Mouse (Mus musculus): ENCODE results near the gene Mbtd1. TPM values are rescaled to one million over a fixed set of nuclear protein-coding genes. Genes with fewer than 3 reads are reported as not detected.

Gene Mbtd1
- polyA plus RNA-seq, 1 experiment from 2014 or later, result 19.3 TPM

- no peaks in the 10 kb centered on the region for H3K27me3 ChIP-seq
- no peak for ATAC-seq
- no peak for DNase-seq (ENCODE audit: low read depth, low spot score)
- ChIA-PET CTCF (interaction anchor here (0.7 to 1.2 kb wide), 3 partner anchors 13 to 100 kb away, joined by 3 read pairs; no protein-coding TSS in a partner anchor), POLR2A (no interaction called here)
- in situ Hi-C loops (cut with MboI; ENCODE audit: low pct_unique_long_range_greater_than_20kb), result no loop called here
- TF ChIP-seq CTCF (IDR thresholded peaks at IDR 0.05), result no peak
These were observed 100.6 kb downstream of the Mbtd1 start for GRCm38 (mm10) chr11:93986298-93986697.

GRCm38 (mm10) chr11:93987026-93987425, 101.4 kb downstream of the Mbtd1 start:
- ATAC-seq (no peak), DNase-seq (ENCODE audit: low read depth, low spot score) (no peak)
- no peak for TF ChIP-seq CTCF (IDR thresholded peaks at IDR 0.05)
- ChIA-PET POLR2A (no interaction called here), CTCF (interaction anchor here (0.7 to 1.2 kb wide), 3 partner anchors 14 to 31 kb away, joined by 3 read pairs; no protein-coding TSS in a partner anchor)
- H3K27me3 ChIP-seq, result no peaks in the 10 kb centered on the region
- in situ Hi-C loops (cut with MboI; ENCODE audit: low pct_unique_long_range_greater_than_20kb), result no loop called here

GRCm38 (mm10) chr11:93987625-93988327, 102.1 kb downstream of the Mbtd1 start:
- ChIA-PET POLR2A (interaction anchor here (0.6 kb wide), 1 partner anchor 10 kb away, joined by 4 read pairs; no protein-coding TSS in a partner anchor), CTCF (interaction anchor here (1.2 kb wide), 1 partner anchor 30 kb away, joined by 3 read pairs; no protein-coding TSS in a partner anchor)
- no peak for DNase-seq (ENCODE audit: low read depth, low spot score)
- H3K27me3 ChIP-seq, result no peaks in the 10 kb centered on the region
- in situ Hi-C loops (cut with MboI; ENCODE audit: low pct_unique_long_range_greater_than_20kb), result no loop called here
- ATAC-seq, result no peak
- no peak for TF ChIP-seq CTCF (IDR thresholded peaks at IDR 0.05)

- CTCF ChIA-PET, result interaction anchor here (1.2 kb wide), 1 partner anchor 29 kb away, joined by 3 read pairs; no protein-coding TSS in a partner anchor
- in situ Hi-C loops (cut with MboI; ENCODE audit: low pct_unique_long_range_greater_than_20kb), result no loop called here
- H3K27me3 ChIP-seq, result no peaks in the 10 kb centered on the region
- no peak for ATAC-seq
- no peak for TF ChIP-seq CTCF (IDR thresholded peaks at IDR 0.05)
- POLR2A ChIA-PET, result interaction anchor here (0.6 kb wide), 1 partner anchor 11 kb away, joined by 4 read pairs; no protein-coding TSS in a partner anchor
- DNase-seq (ENCODE audit: low read depth, low spot score), result no peak
These were observed 102.8 kb downstream of the Mbtd1 start for GRCm38 (mm10) chr11:93988328-93989062.

- no peak for DNase-seq (ENCODE audit: low read depth, low spot score)
- TF ChIP-seq CTCF (IDR thresholded peaks at IDR 0.05), result no peak
These were observed 108.9 kb downstream of the Mbtd1 start for GRCm38 (mm10) chr11:93994531-93994930.

GRCm38 (mm10) chr11:93995111-93995719, 109.6 kb downstream of the Mbtd1 start:
- TF ChIP-seq CTCF (IDR thresholded peaks at IDR 0.05), result no peak
- ChIA-PET CTCF (no interaction called here), POLR2A (interaction anchor here (1.1 to 1.4 kb wide), 2 partner anchors 25 to 27 kb away, joined by 3 read pairs; partner anchors contain the start of gene Nme1)
- peak; percentile 76 for ATAC-seq
- no peaks in the 10 kb centered on the region for H3K27me3 ChIP-seq
- in situ Hi-C loops (cut with MboI; ENCODE audit: low pct_unique_long_range_greater_than_20kb), result no loop called here
- DNase-seq (ENCODE audit: low read depth, low spot score), result peak; percentile 94

More at GRCm38 (mm10) chr11:93994531-93994930, 108.9 kb downstream of the Mbtd1 start:
- in situ Hi-C loops (cut with MboI; ENCODE audit: low pct_unique_long_range_greater_than_20kb), result no loop called here
- no peaks in the 10 kb centered on the region for H3K27me3 ChIP-seq
- ChIA-PET POLR2A (interaction anchor here (1.1 to 1.4 kb wide), 2 partner anchors 24 to 26 kb away, joined by 3 read pairs; partner anchors contain the start of gene Nme1), CTCF (no interaction called here)
- no peak for ATAC-seq

- ChIA-PET POLR2A (interaction anchor here (0.9 to 1.1 kb wide), 2 partner anchors 26 to 30 kb away, joined by 3 read pairs; no protein-coding TSS in a partner anchor), CTCF (no interaction called here)
- in situ Hi-C loops (cut with MboI; ENCODE audit: low pct_unique_long_range_greater_than_20kb), result no loop called here
- no peak for TF ChIP-seq CTCF (IDR thresholded peaks at IDR 0.05)
- DNase-seq (ENCODE audit: low read depth, low spot score) (peak; percentile 68), ATAC-seq (peak; percentile 73)
- no peaks in the 10 kb centered on the region for H3K27me3 ChIP-seq
These were observed 110.2 kb downstream of the Mbtd1 start, which contains the start of gene Spag9 for GRCm38 (mm10) chr11:93995720-93996305. Gene Spag9, plus strand, starts transcription at chr11:93996091.

Other genes starting within 250 kb of the Mbtd1 start
- gene Utp18, start 86 bp upstream of the Mbtd1 start, polyA plus RNA-seq (2021), result 32.8 TPM
- 404 TPM for gene Nme2, start 70.4 kb downstream of the Mbtd1 start, polyA plus RNA-seq (2021)
- 354 TPM for gene Gm20390, start 82.4 kb downstream of the Mbtd1 start, polyA plus RNA-seq (2021)
- gene Nme1, start 82.7 kb downstream of the Mbtd1 start, polyA plus RNA-seq (2021), result 58.4 TPM
- 64.7 TPM for gene Spag9, start 110.2 kb downstream of the Mbtd1 start, polyA plus RNA-seq (2021)

Data from Patski (cell line).